In the genomic region with DNA sequence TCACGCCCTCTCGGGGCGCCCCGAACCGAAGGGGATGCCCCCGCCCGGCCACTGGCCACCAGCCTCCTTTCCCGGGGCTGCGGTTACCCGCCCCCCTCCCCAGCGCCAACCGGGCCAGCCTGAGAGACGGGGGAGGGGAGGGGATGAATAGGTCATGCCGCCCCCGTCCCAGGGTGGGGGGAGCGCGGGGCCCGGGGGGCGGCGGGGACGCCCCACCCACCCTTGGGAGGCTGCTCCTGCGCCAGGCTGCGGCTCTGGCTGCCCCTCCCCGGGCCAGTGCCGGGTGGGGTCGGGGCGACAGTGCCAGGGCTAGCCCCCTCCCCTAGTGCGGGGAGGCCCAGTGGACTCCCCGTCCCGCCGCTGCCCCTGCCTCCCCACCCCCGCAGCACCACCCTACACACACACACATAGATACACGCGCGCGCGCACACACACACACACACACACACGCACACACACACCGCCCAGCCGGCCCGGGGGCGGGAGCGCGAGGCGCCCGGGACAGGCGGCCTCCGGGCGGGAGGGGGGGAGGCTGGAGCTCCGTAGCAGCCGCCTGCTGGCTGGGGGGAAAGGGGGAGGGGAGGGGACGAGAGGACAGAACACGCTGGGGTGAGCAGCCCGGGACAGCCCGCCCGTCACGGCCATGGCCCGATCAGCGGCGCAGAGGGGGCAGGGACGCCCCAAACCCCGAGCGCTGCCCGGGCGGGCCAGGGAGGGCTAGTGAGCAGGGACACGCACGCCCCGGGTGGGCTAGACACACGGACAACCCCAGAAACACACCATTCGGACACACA, we compare ENCODE assay signal across 8 mouse cellular contexts. TPM values are rescaled to one million over a fixed set of nuclear protein-coding genes. Genes with fewer than 3 reads are reported as not detected.
DNase-seq lines count a peak whose midpoint lies in the region; ATAC-seq and TF ChIP-seq lines count a peak whose summit lies in the region.

No protein-coding gene starts in this region.

- no peaks in the 10 kb centered on the region for H3K9me3 ChIP-seq in embryonic facial prominence, embryonic 14.5 days (ENCODE audit: control insufficient read depth, low read length)
- no peaks in the 10 kb centered on the region for H3K9me3 ChIP-seq in hindbrain, embryonic 15.5 days
- H3K9me3 ChIP-seq in liver, embryonic 15.5 days (replicated peaks): no peaks in the 10 kb centered on the region

- no peak for TF ChIP-seq POLR2A in lung, adult 2 months (IDR thresholded peaks at IDR 0.05; ENCODE audit: borderline replicate concordance, extremely low read depth, low read depth, low read length)
- no peak for TF ChIP-seq POLR2A in olfactory bulb, adult 2 months (IDR thresholded peaks at IDR 0.05; ENCODE audit: insufficient read depth, low read depth, low read length)

- no peak for DNase-seq in lung, adult 2 months
- DNase-seq in lung, adult 18-20 months: no peak
- DNase-seq in adrenal gland, postnatal 14 days: peak; percentile 74
- DNase-seq in embryonic facial prominence, embryonic 14.5 days (ENCODE audit: low spot score): peak; percentile 32
- no peak for DNase-seq in adipocyte (ENCODE audit: low spot score)

- H3K4me2 ChIP-seq in embryonic facial prominence, embryonic 14.5 days (ENCODE audit: low read depth, low read length): peak overlapping the region; percentile 99
- peak overlapping the region; percentile 93 for H3K4me2 ChIP-seq in hindbrain, embryonic 15.5 days
- peak overlapping the region; percentile 98 for H3K4me2 ChIP-seq in liver, embryonic 15.5 days

- peak; percentile 15; the same call in 1 of the 2 replicates for ATAC-seq in embryonic facial prominence, embryonic 14.5 days (ENCODE audit: low read depth)
- peak; percentile 49 for ATAC-seq in hindbrain, embryonic 15.5 days (ENCODE audit: low FRiP score, low read depth)
- peak; percentile 19 for ATAC-seq in liver, embryonic 15.5 days (ENCODE audit: insufficient read depth)

- no peaks in the 10 kb centered on the region for H3K36me3 ChIP-seq in embryonic facial prominence, embryonic 14.5 days (ENCODE audit: control insufficient read depth, insufficient read depth, low read length)
- no peaks in the 10 kb centered on the region for H3K36me3 ChIP-seq in hindbrain, embryonic 15.5 days
- no peaks in the 10 kb centered on the region for H3K36me3 ChIP-seq in liver, embryonic 15.5 days (replicated peaks)

- WGBS in lung, adult 2 months: 1% methylated on average over 37 of the region's 70 CpGs
- 0% methylated on average over 1 of the region's 70 CpGs for WGBS in embryonic facial prominence, embryonic 14.5 days
- WGBS in hindbrain, embryonic 15.5 days: 1% methylated on average over 16 of the region's 70 CpGs
- 0% methylated on average over 44 of the region's 70 CpGs for WGBS in liver, embryonic 15.5 days (ENCODE audit: insufficient replicate concordance)
- under 1% methylated on average over 56 of the region's 70 CpGs for WGBS in olfactory bulb, adult 2 months

- H3K4me1 ChIP-seq in lung, adult 2 months (ENCODE audit: control insufficient read depth, insufficient read depth, low read length): no peaks in the 10 kb centered on the region
- peaks cover 13% of the 10 kb centered on the region; the same call in 1 of the 2 replicates for H3K4me1 ChIP-seq in embryonic facial prominence, embryonic 14.5 days (ENCODE audit: control insufficient read depth, insufficient read depth, low read length)
- H3K4me1 ChIP-seq in hindbrain, embryonic 15.5 days (replicated peaks): peaks cover 45% of the 10 kb centered on the region
- H3K4me1 ChIP-seq in liver, embryonic 15.5 days (replicated peaks): peaks cover 76% of the 10 kb centered on the region
- peaks cover 34% of the 10 kb centered on the region for H3K4me1 ChIP-seq in olfactory bulb, adult 2 months (ENCODE audit: control insufficient read depth, insufficient read depth, low read length)

- TF ChIP-seq CTCF in lung, adult 2 months (IDR thresholded peaks at IDR 0.05; ENCODE audit: insufficient read depth, low read length): no peak
- no peak for TF ChIP-seq CTCF in olfactory bulb, adult 2 months (IDR thresholded peaks at IDR 0.05; ENCODE audit: insufficient read depth, low read depth, low read length)

- H3K27ac ChIP-seq in embryonic facial prominence, embryonic 14.5 days (replicated peaks; ENCODE audit: low read depth, low read length): peak overlapping the region; percentile 61
- H3K27ac ChIP-seq in hindbrain, embryonic 15.5 days (replicated peaks): peak overlapping the region; percentile 89
- H3K27ac ChIP-seq in liver, embryonic 15.5 days (replicated peaks): peak overlapping the region; percentile 90
- H3K27ac ChIP-seq in olfactory bulb, adult 2 months (ENCODE audit: insufficient read depth, low read depth, low read length): no peak overlapping the region

- peak overlapping the region; percentile 67 for H3K9ac ChIP-seq in embryonic facial prominence, embryonic 14.5 days (ENCODE audit: low read depth, low read length)
- H3K9ac ChIP-seq in hindbrain, embryonic 15.5 days: peak overlapping the region; percentile 86
- H3K9ac ChIP-seq in liver, embryonic 15.5 days: peak overlapping the region; percentile 85

- H3K4me3 ChIP-seq in lung, adult 2 months (replicated peaks; ENCODE audit: extremely low read depth, low read depth, low read length): peak overlapping the region; percentile 64
- peak overlapping the region; percentile 67 for H3K4me3 ChIP-seq in embryonic facial prominence, embryonic 14.5 days (ENCODE audit: low read depth, low read length)
- peak overlapping the region; percentile 98 for H3K4me3 ChIP-seq in hindbrain, embryonic 15.5 days
- peak overlapping the region; percentile 81 for H3K4me3 ChIP-seq in liver, embryonic 15.5 days (replicated peaks)
- H3K4me3 ChIP-seq in olfactory bulb, adult 2 months (ENCODE audit: insufficient read depth, low read depth, low read length): peak overlapping the region; percentile 99

- peaks cover 32% of the 10 kb centered on the region for H3K27me3 ChIP-seq in embryonic facial prominence, embryonic 14.5 days (replicated peaks; ENCODE audit: control insufficient read depth, insufficient read depth, low read length)
- no peaks in the 10 kb centered on the region for H3K27me3 ChIP-seq in hindbrain, embryonic 15.5 days
- peaks cover 37% of the 10 kb centered on the region for H3K27me3 ChIP-seq in liver, embryonic 15.5 days

RNA-seq across cellular contexts. Expression of gene Nol4l, which starts 1.0 kb away (rescaled TPM):
- 14.7 TPM in 2 replicates for polyA plus RNA-seq in lung, adult 2 months (2012; rRNA removed)
- total RNA-seq in adrenal gland, postnatal 14 days (2021): 15.6 and 16.0 TPM in 2 replicates
- 11.6 and 12.9 TPM in 2 replicates for polyA plus RNA-seq in embryonic facial prominence, embryonic 14.5 days (2014; fragmentation: Nextera tagmentation; extraction: Ambion mirVana)
- polyA plus RNA-seq in hindbrain, embryonic 15.5 days (2015; fragmentation: Nextera tagmentation; extraction: Ambion mirVana): 42.6 and 45.4 TPM in 2 replicates
- polyA plus RNA-seq in liver, embryonic 15.5 days (2015; fragmentation: Nextera tagmentation; extraction: Ambion mirVana): 4.7 and 4.9 TPM in 2 replicates
- 194 TPM in 1 of 2 replicates, not detected in the other for polyA plus RNA-seq in olfactory bulb, adult 2 months (2012; ENCODE audit: insufficient read depth, insufficient read length, low replicate concordance, missing spikeins)

RNA-seq across cellular contexts. Expression of gene 4930404H24Rik, which starts 36.2 kb away (rescaled TPM):
- not detected in 2 replicates for polyA plus RNA-seq in lung, adult 2 months (2012; rRNA removed)
- total RNA-seq in adrenal gland, postnatal 14 days (2021): not detected in 2 replicates
- not detected in 2 replicates for polyA plus RNA-seq in embryonic facial prominence, embryonic 14.5 days (2014; fragmentation: Nextera tagmentation; extraction: Ambion mirVana)
- not detected in 2 replicates for polyA plus RNA-seq in hindbrain, embryonic 15.5 days (2015; fragmentation: Nextera tagmentation; extraction: Ambion mirVana)
- polyA plus RNA-seq in liver, embryonic 15.5 days (2015; fragmentation: Nextera tagmentation; extraction: Ambion mirVana): not detected in 2 replicates
- polyA plus RNA-seq in olfactory bulb, adult 2 months (2012; ENCODE audit: insufficient read depth, insufficient read length, low replicate concordance, missing spikeins): not detected in 2 replicates

Comparison
In these comparisons a context has a peak if more than half of its experiments do, and no peak if none do; other contexts are left out.
1. DNase-seq: peak in adrenal gland, postnatal 14 days (single experiment) and embryonic facial prominence, embryonic 14.5 days (single experiment); none in lung, adult 2 months (single experiment), lung, adult 18-20 months (0 of 2) and adipocyte (single experiment).
2. Peak in every context shown above with its lines, with median percentiles within 50 percentile points of each other: H3K4me3 ChIP-seq, ATAC-seq, H3K4me2 ChIP-seq and H3K9ac ChIP-seq.